Mouse (Mus musculus) ES-Bruce4 (cell line): ENCODE results near the gene Grn.
"Not testable (repeated sequence)": the region's sequence is repeated elsewhere in the genome, so short reads cannot be mapped to it uniquely, and the experiment has no call there.

Source experiments
- CTCF ChIP-seq: IDR thresholded peaks from one replicate; pipeline ENCODE4 v1.8.1; 2011; ENCODE audit warnings: low read depth, low read length
- EP300 ChIP-seq: IDR thresholded peaks from 2 replicates; pipeline ENCODE4 v1.6.1; 2011; ENCODE audit warnings: low read depth, low read length; ENCODE audit not compliant: insufficient read depth
- POLR2A ChIP-seq: IDR thresholded peaks from one replicate; pipeline ENCODE4 v1.8.1; 2011; ENCODE audit warnings: low read length; ENCODE audit not compliant: insufficient read depth

GRCm38 (mm10) chr11:102389436-102389835 lies 40.7 kb upstream of the Grn start:
- TF ChIP-seq EP300, POLR2A, CTCF: not testable (repeated sequence)
